Mouse (Mus musculus): ENCODE data around the gene Mink1.
"Not testable (repeated sequence)": the region's sequence is repeated elsewhere in the genome, so short reads cannot be mapped to it uniquely, and the experiment has no call there.

Mink1 gene

DNA sequence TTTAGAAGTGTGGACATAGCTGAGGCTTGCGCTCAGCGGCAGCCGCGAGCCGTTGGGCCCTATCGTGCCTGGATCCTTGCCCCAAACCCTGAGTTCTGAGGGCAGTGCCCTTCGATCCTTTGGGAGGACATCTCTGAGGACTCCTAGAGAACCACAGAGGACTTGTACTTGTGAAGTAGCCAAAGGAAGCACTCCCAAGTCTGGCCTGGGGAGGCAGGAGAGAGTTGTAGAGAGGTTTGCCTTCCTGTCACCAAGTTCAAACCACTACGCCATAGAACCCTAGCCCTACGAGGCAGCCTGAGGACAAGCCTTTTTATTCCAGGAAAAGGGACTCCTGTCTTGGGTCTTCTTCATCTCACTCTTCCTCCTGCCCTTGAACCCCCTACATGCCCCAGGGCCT lies 5.1 kb upstream of the Mink1 start:
- DNase-seq (ENCODE audit: low spot score): no peak

DNA sequence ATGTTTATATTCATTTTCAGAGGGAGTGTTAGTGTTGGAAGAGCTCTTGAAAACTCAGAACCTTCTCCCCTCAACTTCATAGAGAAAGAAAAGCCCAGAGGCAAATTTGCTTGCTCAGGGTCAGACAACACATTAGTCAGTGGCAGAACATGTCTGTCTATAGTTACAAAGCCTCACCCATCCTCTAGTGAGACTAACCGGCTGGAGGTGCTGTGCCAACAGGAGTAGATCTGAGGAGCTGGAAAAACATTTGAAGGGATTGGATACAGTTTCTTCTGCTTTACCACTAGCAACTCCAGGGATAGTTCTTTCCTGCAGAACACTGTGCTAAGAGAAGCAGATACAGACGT lies 769 bp upstream of the Mink1 start:
- no peak for DNase-seq (ENCODE audit: low spot score)

DNA sequence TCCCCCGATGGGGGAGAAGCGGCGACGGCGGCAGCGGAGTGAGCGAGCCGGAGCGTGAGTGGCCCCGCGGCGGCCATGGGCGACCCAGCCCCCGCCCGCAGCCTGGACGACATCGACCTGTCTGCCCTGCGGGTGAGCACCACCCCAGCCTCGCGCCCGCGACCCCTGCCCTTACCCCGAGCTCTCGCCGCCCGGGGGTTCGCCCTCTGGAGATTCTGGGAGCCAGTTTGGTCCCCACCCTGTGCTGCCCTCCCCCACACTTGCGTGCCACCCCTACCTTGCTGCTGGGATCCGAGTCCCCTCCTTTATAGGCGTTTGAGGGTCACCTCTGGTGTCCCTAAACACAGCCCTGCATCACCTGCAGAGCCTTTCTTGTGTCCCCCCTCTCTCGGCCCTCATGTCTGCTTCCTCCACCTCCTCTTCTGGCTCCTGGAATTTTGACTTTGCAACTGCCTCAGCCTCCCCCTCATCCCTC lies 351 bp downstream of the Mink1 start:
- no peak for DNase-seq (ENCODE audit: low spot score)

DNA sequence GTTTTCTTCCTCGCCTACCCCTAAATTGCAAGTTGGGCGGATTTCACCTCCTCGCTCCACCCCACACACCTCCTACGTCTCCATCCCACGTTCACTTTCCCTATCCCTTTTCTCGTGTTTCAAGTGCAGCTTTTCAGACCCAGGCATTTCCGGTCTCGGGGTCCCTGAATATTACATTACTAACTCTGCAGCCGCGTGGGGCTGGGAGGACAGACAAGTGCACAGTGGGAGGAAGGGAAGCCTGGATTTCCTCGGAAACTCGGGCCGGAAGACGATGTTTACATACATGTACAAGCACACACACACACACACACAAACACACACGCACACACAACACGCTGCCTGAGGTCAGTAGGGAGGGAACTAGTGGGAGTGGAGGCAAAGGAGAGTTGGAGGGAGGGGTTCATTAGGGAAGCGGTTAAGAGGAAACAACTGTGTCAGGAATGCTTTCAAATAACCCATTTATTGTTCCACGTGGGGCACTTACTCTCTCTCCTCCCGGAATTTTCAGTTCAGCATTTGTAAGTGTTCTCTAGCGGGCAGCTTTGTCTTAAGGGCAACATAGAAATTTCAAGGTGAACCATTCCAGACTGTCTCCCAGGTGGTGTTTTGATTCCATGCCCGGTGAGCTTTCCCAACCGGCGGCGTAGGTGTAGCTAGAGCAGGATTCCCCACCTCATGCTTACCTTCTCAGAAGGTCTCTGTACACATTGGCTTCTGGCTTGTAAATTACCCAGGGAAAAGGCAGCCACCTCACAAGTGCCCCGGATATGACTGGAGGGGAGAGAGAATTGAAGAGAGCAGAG lies 992 bp downstream of the Mink1 start:
- DNase-seq (ENCODE audit: low spot score): no peak

DNA sequence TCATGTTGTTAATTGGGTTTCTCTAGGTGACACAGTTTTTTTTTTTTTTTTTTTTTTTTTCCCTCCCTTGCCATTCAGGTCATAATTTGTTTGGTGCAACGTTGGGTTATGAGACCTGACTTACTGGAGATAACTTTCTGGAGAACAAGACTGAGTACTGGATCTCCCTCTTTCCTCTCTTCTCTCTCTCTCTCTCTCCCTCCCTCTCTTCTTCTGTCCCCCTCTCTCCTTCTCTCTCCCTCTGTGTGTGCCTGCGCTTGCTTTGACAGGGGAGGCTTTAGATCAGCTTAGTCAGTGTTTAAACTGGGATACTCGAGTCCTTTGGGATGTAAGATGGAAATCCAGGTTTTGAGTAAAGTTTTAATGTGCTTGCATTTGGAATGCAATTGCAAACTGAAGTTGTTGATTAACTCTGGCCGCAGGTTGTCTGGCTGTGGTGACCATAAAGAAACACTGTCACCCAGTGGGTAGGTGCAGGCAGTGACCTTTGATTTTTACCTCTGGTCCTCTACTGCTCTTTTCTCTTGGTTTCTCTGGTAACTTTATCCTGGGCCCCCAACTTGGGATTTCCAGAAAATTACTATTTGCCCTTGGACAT lies 1.7 kb downstream of the Mink1 start:
- no peak for DNase-seq (ENCODE audit: low spot score)

DNA sequence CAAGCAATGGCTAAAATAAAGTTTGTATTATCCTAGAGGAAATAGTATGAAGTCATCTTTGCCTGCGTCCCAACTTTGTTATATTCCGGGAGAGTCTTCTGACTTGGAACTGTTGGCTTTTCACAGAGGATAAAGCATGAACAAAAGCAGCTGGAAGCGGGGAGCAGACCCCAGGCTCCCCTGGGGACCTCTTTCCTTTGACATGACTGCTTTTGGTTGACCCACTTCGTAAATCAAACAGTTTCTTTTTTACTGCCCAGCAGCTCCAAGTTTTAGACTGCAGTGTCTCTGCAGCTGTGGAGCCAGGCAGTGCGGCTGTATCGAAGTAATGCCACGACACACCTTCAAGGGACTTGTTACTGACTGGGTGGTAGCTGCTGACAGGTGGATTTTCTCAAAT lies 3.9 kb downstream of the Mink1 start:
- no peak for DNase-seq (ENCODE audit: low spot score)

DNA sequence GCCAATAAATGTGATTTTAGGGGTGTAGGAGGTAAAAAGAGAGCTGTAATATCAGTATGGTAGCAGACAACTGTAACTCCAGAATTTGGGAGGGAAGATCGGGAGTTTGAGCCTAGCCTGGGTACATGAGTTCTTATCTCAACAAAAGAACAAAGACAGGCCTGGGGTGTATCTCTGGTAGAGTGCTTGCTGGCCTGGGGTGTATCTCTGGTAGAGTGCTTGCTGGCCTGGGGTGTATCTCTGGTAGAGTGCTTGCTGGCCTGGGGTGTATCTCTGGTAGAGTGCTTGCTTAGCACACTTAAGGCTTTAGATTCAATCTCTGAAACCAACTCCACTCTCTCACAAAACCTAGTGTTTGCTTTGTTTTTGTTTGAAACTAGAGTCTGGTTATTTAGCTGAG lies 7.9 kb downstream of the Mink1 start:
- not testable (repeated sequence) for DNase-seq (ENCODE audit: low spot score)

DNA sequence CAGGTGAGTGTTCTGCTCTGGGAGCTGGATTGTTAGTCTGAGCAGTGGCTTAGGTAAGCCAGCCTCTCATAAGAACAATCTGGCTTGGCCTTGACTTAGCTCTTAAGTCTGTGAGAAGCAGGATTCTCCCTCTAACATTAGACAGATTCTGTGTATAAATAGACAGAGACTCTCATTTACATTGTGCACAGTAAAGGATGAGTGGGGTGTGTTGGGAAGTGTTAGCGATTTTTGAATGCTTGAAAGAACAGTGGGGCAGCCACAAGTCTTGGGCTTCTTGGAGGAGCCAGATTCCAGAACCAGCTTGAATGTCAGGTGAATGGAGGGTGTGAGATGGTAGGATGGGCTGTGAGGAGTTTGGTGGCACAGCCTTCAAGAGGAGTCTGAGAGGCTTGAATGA lies 9.0 kb downstream of the Mink1 start:
- no peak for DNase-seq (ENCODE audit: low spot score)

DNA sequence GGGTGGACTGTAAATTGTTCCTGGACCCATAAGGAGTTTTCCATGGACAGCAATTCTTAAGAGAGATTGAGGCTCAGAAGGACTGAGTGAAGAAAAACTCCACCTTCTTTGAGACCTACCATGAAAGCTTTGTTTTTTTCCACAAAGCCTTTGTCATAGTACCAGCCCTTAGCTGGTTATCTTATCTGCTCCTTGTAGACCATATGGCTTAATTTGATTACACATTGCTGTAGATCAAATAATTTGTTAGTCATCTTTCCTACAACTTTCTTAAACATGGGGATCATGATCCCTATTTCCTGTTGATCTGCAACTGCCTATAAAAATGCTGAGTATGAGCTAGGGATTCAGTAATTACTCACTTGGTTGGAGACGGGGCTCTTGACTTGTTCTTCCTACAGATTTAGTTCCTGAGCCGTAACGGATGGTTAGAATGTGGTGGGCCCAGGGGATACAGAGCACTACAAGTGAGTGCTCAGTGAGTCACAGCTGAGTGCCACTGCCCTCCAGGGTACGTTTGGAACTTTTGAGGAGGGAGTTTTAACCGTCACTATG lies 9.7 kb downstream of the Mink1 start:
- no peak for DNase-seq (ENCODE audit: low spot score)

DNA sequence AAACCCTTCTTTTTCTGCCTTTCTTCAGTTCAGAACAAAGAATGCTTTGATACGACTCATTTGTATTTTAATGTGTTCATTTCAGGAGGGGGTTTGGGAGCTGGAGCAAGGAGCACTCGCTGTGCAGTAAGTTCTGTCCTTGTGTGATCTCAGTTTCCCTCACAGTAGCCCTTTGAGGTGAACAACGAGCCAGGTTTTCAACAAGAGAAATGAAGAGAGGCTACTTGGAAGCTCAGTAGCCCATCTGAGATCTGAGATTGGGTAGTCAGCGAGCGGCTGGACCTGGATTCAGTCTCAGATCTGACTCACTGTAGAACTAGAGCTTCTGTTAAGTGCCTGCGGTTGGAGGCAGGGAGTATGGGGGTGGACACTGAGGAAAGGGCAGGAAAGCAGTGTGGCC lies 11.2 kb downstream of the Mink1 start:
- no peak for DNase-seq (ENCODE audit: low spot score)

DNA sequence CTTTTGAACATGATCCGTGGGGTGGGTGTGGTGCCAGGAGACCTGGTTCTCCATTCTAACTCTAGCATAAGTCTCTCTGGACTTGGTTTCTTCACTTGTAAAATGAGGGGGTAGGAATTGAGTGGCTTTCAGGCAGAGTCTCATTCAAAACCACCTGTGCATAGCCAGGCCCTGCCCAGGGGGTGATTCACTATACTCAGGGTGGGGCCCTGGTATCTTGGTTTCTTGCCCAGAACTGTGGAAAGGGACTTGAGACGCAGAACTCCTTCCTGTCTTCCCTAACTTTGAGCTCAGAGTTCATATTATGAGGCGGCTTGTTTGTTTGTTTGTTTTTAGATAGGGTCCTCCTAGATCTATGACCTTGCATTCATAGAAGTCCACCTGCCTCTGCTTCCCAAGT lies 14.5 kb downstream of the Mink1 start:
- no peak for DNase-seq (ENCODE audit: low spot score)

DNA sequence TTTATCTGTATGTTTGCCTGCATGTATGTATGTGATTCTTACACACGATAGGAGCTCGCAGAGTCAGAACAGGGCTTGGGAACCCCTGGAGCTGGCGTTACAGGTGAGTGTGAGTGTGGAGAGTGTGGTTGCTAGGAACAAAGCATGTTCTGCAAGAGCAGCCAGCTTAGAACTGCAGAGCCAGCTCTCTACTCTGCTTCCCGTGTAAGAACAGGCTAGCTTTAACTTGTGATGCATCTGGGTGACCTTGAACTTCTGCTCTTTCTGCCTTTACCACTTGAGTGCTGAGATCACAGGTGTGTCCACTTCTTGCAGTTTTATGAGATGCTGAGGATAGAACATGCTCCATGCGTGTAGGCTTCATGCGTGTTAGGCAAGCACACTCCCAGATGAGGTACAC lies 16.3 kb downstream of the Mink1 start:
- DNase-seq (ENCODE audit: low spot score): no peak

DNA sequence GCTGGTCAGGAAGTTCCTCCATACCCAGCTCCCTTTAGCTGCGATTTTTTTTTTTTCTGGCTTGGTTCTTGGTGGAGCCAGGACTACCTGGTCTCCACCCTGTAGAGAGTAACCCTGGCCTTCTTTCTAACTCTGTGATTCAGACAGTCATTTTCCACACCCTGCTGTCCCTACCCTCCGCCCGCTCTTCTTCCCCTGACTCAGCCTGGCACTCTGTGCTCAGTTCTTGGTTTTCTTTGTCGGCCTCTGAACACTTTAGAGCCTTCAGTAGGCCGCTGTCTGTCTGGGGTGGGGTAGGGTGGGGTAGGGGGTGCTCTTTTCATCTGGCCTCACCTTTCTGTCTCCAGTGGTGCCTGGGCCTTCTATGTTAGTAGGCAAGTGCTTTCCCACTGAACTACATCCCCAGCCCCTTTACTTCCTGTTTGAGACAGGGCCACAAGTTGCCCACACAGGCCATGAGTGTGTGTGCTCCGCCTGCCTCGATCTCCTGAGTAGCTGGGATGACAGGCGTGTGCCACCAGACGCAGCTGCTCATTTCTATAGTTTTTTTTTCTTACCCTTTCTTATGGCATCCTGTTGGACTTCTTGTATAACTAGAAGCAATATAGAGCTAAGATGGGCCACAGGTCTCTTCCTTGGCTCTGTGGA lies 17.2 kb downstream of the Mink1 start:
- no peak for DNase-seq (ENCODE audit: low spot score)

DNA sequence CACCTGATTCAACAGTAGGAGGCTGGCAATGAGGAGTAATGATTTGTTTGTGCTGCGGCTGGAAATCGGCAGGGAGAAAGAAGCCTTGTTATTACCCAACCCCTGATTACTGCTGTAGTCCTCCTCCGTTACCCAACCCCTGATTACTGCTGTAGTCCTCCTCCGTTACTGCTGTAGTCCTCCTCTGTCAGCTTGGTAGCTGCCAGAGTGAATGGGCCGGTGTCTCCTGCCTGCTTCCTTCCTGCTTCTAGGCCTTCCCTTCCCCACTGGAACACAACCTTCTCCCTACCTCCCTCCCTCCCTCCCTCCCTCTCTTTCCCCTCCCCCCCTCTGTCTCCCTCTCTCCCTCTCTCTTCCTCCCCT lies 17.7 kb downstream of the Mink1 start:
- no peak for DNase-seq (ENCODE audit: low spot score)

DNA sequence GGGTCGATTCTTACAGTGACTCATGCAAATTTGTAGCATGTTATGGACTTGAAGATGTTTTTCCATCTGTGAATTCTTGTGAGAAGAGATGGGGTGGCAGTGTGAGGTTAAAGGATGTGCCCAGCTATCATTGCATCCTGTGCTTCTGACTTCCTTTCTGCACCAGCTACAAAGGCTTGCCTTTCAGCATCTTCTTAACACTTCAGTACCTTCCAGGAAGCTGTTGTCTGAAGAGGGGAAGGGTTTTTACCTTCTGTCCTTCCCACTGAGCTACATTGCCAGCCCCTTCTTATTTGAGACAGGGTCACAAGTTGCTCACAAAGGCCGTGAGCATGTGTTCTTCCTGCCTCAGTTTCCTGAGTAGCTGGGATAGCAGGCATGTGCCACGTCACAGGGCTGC lies 18.2 kb downstream of the Mink1 start:
- DNase-seq (ENCODE audit: low spot score): no peak

DNA sequence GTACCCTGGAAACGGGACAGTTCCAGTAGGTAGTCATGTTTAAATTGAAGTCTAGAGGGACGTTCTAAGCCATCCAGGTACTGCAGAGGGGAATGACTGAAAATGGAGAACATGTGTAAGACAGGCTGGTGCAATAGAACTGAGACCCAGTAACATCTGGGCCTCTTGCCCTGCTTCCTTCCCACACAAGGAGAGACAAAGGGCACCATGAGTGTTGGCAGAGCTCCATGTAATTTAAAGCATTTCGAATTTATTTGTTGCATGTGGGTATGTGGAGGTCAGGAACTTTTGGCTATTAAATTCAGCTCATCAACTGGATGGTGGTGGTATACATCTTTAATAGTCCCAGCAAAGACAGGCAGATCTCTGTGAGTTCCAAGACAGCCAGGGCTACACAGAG lies 19.5 kb downstream of the Mink1 start:
- DNase-seq (ENCODE audit: low spot score): no peak

DNA sequence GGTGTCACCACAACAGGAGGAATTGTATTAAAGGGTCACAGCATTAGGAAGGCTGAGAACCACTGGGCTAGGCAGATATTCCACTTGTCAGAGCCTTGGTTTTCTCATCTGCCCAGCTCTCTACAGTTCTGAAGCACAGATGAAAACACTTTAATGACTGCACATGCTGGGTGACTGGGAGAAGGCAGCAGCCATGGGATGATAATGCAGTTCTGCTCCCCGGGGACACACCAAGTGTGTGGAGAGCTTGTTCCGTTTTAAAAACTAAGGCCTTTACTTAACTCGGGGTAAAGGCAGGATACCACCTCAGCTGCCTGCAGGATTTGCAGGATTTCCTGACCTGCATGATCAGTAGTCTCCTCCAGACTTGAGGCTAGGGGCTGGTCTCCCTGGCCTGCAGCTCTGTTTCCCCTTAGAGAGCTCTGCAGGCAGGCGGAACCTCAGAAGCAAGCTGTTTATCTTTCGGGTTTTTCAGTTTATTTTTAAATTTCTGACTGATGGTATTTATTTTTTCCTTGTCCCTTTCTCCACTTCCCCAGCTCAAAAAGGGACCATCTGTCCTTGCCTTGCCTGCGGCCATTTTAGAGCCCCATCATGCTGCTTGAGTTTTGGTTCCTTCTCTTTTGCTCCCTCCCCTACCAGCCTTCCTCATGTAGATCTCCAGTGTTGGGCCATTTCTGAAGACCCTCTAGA lies 20.5 kb downstream of the Mink1 start:
- no peak for DNase-seq (ENCODE audit: low spot score)

DNA sequence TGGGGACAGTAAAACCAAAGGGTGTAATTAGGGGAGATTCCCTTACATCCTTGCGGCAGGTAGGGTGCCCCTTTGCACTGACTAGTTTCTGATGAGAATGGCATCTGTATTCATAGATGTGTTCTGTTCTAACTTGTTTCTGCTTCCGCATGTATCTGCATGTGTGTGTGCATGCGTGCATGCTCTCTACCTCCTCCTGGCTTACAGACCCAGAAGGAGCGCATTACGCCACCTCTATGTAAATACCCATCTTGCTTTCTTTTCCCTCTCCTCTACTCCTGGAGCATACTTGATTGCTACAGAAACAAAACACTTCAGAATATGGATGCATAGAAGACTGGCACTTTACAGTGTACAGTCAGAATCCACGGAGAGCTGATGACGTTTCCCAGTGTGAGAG lies 21.1 kb downstream of the Mink1 start:
- DNase-seq (ENCODE audit: low spot score): no peak

DNA sequence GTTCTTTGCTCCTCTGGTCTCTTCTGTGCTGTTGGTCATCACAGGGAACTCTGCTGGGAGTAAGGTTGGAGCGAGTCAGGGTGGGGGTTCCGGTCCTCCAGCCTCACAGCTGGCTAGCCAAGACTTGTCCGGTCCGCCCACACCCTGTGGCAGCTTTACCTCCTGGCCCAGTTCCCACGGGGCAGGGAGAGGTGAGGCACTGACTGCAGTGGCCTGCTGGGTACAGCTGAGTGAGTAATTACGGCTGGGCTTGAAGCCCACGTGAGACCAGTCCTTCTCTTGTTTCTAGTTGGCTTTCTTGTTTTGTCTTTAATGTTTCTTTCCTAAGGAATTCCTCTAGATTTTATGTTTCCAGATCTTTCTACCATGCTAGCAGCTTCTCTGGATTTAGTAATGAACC lies 22.8 kb downstream of the Mink1 start:
- no peak for DNase-seq (ENCODE audit: low spot score)

DNA sequence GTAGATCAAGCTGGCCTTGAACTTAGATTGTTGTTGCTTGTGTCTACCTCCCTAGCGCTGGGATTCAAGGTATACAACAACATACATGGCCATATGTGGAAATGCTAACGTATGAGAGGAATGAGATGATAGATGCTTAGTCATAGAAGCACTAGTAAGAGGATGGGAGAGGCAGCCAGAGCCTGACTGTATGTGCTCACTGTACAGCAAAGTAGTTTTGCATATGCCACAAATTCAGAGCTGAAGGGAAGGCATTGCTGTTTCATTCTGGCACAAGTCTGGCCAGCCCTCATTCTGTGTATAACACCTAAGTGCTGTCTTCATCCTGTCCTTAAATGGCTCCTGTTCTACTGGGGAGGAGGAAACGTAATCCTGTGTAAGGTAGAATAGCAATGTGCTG lies 23.6 kb downstream of the Mink1 start:
- no peak for DNase-seq (ENCODE audit: low spot score)

DNA sequence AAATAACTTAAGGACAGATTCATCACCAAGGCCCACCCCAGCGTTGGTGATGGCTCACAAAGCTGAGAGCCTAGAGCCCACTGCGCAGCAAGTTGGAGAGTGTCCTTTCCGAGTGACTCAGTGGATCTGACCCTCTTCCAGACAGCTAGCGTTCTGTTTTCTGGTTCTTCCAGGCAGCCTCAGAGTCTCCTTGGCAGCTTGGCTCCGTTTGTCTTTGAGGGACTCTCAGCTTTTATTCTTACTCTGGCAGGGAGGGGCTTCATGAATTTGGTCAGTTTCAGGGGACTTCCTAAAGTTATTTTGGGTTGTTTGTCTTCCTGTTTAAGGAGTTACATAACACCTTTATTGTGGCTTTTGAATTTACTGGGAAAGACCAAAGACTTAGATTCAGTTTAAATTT lies 24.3 kb downstream of the Mink1 start:
- DNase-seq (ENCODE audit: low spot score): no peak

DNA sequence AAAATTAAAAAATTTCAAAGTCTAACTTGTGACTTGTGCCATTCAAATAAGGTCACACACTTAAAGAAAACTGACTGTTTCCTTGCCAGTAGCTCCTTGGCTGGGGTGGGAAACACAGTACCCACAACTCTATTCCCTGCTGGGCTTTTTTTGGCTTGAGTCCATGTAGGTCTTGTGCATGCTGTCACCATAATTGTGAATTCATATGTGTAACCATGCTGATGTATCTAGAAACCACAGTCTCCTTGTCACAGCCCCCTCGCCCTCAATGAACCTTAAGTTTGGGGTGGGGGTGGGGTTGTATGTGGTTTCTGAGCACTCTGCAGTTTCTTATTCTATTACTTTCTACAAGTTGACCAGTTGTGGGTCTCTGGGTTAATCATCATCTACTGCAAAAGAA lies 29.1 kb downstream of the Mink1 start:
- no peak for DNase-seq (ENCODE audit: low spot score)

All from spleen, adult 12 weeks (tissue).